Mouse (Mus musculus) fibroblast of lung, adult 2 months (primary cell): ENCODE results near the gene Dyx1c1.

Experiments used
- DNase-seq: peaks from one replicate; pipeline ENCODE4 v3.0.0-alpha.2; 2011; ENCODE audit warnings: low read depth

The Dyx1c1 gene

DNA sequence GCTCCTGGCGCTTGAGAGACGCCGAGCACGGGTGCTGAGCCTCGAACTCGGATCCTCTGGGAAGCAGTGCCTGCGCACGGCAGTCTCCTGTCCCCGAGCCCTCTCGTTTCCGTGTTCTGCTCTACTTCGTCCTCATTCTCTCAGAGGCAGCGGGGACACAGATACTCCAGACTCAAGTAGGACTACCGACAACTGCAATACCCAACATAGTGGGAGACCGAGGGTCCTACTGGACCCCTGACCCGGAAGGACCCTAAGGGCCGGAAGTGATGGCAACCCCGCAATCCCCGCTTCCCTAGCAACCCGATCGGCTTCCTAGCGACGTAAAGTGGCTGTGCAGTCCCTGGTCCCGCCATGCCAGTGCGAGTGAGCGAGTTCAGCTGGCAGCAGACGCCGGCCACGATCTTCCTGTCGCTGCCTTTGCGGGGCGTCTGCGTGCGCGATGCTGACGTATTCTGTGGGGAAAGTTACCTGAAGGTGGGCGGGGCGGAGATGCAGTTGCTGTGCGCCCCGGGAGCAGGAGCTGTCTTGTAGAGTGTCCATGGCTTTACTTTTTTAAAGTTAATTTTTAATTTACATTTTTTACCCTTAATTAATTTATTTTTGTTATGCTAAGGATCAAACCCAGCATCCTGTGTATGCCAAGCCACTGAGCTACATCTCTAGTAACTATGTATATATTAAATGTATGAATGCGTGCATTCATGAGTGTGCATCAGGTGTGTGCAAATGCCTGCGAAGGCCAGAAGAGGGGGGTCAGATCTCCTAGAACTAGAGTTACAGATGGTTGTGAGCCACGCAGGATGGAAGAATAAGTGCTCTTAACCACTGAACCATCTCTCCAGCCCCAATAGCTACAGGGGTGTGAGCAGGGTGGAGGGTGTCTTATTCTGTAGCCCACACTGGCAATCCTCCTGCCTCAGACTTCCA, at the start of gene Dyx1c1, which contains the start of gene Gm44503:
Gene Dyx1c1 (plus strand): TSS at position 265 of the 930 bp plus-strand sequence.
Gene Gm44503 (plus strand): TSS at position 332 of the 930 bp plus-strand sequence.
- peak; percentile 39 for DNase-seq

DNA sequence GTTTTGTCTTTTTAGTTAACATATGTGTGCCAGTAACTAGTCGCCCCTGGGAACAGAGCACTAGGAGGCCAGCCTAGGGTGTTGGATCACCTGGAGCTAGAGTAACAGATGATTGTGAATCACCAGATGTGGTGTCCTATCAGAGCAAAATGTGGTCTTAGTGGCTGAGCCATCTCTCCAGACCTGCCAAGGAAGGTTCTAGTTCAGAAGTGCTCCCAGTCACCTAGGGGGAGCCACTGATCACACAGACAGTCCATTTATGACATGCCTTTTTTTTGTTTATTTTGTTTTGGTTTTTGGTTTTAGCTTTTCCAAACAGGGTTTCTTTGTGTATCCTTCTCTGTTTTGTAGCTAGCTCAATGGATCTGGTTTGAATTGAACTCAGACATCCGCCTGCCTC, 47.2 kb upstream of the Dyx1c1 start:
- no peak for DNase-seq

DNA sequence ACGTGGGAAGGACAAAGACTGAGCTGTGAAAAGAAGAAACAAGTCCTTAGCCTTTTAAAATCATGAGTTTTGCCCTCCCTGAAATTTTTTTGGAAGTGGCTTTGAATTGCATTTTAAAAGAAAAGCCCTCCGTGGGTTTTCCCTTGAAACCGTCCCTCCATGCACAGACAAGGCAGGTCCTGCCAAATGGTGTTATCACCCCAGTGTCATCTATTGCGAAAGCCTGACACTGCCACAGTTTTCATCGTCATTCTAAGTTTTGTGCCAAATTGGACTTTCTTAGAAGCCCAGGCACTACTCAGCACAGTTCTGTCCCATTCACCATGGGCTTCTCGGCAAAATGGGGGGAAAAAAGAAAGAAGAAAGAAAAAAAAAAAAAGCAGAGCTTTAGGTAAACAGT, 45.0 kb upstream of the Dyx1c1 start:
- no peak for DNase-seq

DNA sequence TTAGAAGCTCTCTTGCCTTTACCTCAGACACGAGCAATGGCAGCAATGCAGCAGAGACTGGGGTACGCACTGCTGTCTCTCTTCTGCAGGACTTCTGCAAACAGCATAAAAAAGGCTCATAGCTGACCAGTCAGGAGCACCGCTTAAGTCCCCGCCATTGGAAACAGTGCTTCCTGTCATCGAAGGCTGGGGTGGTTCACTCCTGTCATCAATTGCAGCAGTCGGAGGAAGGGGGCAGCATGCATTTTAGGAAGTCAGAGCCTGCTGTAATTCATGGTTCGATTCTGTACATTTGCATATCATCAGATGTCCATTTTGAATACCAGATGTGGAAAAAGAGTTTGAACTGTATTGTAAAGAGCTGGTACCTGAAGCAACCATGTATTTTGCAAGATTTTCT, 42.9 kb upstream of the Dyx1c1 start:
- DNase-seq = no peak

DNA sequence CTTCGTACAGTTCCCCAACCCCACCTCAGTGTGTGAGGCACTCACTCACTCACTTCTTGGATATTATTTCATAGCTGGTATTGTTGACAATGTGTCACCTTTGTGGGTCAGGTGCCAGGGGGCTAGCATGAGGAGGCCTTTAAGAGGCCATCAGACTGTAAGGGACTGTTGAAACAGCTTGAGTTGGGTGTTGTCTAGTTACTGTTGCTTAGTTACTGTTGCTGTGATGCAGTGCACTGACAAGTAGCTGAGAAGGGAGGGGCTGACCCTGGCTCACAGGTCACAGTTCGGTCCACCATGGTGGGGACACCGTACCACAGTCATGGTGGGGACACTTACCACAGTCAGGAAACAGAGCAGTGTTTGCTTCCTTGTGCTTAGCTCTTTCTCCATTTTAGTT, 35.5 kb upstream of the Dyx1c1 start:
- DNase-seq = no peak

DNA sequence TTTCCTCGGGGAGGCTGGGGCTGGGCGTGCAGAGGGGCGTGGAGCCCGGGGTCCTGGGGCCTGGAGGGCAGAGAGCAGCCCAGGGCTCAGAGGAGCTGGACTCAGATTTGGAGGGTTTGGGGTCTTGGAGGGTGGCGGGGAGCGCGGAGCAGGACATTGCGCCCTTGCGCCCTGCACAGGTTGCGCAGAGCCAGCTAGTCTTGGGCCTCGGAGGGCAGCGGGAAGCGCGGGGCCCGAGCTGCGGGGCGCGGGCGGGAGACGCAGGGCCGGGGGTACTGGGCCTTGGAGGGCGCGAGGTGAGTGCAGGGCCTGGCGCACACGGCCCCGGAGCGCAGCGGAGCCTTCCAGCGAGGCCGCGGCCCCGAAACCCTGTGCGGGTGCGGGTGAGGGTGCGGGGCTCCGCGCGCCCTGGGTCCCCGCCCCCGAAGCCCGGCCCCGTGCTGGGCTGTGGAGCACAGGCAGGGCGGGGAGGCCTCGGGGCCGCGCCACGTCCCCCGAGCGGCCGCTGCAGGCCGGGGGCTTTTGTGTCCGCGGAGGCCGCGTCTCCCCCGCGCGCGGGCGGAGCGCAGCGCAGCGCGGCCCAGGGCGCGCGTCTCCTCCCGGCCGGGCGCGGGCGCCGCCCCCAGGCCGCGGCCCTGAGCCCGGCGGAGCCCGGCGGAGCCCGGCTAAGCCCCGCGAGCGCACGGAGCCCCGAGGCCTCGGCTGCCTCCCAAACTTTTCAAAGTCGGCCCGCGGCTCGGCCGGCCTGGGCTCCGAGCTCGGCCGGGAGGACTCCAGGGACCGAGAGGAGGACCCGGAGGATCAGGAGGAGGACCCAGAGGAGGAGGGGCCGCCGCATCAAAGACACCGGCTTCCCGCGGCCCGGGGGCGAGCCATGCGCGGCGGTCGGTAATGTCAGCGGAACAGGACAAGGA, 33.3 kb upstream of the Dyx1c1 start, which contains the start of gene Pygo1:
Gene Pygo1 (plus strand): TSS at position 625 of the 914 bp plus-strand sequence.
- no peak for DNase-seq

DNA sequence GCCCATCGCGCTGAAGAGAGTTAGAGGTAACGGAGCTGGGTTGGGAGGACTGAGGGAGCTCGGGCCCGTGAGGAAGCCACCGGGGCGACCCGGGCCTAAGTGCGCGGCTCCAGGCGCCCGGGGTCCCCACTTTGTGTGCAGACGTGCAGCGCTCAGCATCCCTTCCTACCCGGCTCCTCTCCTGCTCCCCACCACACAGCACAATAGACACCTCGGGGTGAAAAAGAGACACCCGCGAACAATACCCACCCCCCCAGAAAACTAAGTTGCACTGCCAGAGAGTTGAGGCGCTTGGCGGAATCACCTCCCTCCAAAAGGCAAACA, 32.7 kb upstream of the Dyx1c1 start:
- no peak for DNase-seq

DNA sequence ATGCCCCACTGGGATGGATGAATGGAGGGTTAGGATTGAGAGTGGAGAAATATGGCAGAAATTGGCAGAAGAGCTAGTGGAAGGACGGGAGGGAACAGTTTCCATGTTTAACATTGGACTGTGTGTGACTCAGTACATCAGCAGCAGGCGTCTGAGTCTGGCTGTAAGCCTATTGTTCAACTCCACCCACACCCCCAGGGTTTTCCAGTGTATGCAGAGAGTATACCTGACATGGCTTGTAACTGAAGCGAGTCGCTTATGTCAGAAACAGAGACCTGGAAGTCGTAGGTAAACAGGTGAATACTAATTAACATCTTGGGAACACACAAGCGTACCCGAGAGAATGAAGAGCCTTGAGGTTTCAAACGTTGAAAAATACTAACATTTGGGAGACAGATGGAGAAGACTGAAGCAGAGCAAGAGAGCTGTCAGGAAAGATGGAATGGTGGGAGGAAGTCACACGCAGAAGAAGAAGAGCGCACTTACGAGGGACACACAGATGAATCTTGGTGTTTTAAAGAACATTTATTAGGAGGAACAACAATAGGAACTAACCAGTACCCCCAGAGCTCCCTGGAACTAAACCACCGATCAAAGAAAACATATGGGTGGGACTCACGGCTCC, 27.3 kb upstream of the Dyx1c1 start:
- DNase-seq = no peak

DNA sequence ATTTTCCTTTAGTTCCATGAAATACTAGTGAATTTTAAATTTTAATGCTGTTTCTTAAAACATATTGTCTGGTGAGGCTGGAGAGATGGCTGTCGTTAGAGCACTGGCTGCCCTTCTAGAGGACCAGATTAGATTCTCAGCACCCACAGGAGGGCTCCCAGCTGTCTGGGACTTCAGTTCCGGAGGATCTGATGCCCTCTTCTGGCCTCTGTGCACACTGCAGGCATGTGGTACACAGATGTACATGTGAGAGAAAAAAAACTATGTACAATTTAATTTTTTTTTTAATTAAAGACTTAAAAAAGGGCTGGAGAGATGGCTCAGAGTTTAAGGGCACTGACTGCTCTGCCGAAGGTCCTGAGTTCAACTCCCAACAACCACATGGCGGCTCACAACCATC, 23.3 kb upstream of the Dyx1c1 start:
- DNase-seq = no peak

DNA sequence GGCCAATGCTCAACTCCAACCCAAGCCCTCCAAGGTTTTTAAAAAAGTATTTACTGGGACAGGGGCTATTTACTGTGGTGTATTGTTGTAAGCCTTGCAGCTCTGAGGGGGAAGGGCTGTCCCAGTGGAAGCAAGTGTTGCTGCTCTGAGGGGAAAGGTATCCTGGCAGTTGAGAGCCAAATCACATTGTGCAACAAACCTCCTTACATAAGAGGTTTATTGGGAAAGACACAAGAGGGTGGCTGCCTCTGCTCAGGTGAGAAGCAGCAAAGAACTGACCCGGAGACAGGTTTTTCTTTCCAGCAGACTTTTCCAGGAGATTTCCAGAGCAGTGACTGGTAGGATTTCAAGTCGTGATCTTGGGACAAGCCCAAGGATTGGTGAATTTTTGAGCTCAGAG, 22.3 kb upstream of the Dyx1c1 start:
- no peak for DNase-seq

DNA sequence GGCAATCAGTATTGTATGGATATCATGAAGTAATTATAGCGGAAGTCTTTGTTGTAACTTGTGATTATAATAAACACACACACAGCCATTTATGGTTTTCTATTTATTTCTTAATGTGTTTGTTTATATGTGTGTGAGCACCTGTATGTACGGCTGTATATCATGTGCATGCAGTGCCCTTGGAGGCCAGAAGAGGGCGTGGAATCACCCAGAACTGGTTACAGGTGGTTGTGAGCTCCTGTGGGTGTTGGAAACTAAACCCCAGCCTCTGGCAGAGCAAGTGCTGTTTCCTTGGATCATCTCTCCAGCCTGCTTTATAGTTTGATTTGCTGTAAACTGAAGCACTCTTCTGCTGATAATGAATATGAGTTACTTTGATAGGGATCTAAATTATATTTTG, 15.2 kb upstream of the Dyx1c1 start:
- no peak for DNase-seq

DNA sequence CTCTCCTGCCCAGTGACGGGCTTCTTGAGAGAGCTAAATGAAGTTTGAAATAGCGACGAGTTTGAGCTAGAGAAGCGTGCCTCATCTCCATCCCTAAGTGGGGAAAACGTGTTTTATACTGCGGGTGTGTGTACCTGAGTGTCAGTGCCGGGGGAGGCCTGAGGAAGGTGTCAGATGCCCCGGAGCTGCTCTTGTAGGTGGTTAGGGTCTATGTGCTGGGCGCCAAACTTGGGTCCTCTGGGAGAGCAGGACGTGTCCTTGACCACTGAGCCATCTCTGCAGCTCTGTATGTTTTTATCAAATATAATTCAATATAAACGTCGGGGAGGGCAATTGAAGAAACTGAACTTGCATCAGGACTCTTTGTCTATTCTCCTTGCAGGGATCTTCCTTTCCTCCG, 14.3 kb upstream of the Dyx1c1 start:
- DNase-seq = no peak

DNA sequence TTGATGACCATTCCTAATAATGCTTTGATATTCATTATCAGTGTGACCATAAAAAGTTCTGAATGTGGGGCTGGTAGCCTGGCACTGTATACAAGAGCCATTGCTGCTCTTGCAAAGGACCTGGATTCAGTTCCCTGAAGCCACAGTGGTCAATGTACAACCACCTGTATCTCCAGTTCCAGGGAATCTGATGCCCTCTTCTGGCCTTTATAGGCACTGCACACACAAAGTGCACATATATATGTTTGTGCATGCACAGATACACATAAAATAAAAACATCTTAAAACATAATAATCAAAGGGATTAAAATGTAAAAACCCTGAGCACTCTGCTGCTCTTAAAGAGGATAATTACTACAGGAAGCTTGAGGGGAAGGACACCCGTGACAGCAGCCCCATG, 11.6 kb upstream of the Dyx1c1 start:
- DNase-seq = no peak

DNA sequence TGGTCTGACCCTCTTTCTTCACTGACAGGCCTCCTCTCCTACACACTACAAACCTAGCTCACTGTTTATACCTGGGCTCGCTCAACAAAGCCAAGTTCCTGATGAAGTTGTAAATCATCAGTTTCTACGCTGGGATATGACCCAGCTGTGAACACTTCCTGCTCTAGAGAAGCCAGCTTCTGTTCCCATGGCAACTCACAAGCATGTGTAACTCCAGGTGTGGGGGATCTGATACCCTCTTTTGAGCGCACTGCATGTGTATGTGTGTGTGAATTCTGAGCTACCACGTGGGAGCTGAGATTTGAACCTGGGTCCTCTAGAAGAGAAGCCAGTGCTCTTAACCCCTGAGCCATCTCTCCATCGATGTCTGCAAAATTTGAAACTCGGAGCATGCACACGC, 9.0 kb upstream of the Dyx1c1 start:
- DNase-seq = no peak

DNA sequence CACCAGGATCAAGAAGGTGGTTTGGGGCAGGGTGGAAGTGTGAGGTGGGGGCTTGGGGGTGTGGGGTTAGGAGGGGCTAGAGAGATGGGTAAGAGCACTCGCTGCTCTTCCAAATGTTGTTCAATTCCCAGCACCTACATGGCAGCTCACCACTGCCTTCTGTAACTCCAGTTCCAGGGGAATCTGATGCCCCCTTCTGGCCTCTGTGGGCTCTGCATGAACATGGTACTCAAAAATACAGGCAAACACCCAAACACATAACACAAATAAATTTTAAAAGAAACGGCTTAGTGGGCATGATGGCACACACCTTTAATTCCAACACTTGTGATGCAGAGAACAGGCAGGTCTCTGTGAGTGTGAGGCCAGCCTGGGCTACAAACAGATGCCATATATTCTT, 3.8 kb upstream of the Dyx1c1 start:
- DNase-seq = no peak

DNA sequence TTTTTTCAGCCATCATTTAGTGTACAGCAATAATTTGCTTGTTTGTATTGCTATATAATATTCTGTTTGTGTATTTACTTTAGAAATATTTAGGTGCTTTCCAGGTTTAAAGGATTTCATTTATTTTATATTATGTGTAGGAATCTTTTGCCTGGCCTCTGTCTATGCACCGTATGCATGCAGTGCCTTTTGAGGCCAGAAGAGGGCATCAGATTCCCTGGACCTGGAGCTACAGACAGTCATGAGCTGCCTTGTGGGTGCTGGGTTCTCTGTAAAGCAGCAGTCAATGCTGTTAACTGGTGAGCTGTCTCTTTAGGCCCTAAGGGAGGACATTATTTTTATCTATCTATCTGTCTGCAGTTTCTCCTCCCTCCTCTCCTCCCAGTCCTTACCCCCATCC, 3.0 kb upstream of the Dyx1c1 start:
- DNase-seq = no peak

DNA sequence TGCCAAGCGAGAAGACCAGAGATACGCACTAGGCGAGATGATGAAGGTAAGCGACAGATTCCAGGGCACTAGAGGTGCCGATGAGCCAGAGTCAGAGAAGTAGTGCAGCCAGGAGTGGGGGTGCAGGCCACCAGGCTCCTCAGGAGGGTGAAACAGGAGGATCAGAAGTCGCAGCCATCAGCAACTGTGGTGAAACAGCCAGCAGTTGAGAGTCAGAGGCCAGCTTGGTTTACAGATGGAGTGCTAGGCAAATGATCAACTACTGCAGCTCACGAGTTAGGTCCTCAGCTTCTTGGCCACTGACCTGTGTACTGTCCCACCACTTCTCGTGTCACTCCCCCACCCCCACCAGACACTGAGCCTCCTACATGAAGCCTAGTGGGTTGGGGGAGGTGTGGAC, 2.8 kb downstream of the Dyx1c1 start:
- DNase-seq = no peak

DNA sequence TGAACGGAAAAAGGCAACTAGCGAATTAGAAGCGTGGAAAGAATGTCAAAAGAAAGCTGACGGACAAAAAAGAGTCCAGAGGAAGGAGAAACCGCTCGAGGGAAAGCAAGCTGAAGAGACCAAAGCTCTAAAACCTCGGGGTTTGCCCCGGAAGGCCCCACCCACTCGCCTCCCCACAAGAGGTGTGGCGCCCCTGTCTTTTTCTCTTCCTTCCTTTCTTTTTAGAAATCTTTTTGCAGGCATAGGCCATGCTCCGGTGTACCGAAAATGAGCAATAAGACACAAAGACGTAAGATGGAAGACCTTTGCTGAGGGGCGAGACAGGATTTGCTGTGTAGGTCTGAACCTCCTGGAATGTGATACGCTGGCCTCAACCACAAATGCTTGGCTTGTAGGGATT, 3.4 kb downstream of the Dyx1c1 start:
- DNase-seq = no peak

DNA sequence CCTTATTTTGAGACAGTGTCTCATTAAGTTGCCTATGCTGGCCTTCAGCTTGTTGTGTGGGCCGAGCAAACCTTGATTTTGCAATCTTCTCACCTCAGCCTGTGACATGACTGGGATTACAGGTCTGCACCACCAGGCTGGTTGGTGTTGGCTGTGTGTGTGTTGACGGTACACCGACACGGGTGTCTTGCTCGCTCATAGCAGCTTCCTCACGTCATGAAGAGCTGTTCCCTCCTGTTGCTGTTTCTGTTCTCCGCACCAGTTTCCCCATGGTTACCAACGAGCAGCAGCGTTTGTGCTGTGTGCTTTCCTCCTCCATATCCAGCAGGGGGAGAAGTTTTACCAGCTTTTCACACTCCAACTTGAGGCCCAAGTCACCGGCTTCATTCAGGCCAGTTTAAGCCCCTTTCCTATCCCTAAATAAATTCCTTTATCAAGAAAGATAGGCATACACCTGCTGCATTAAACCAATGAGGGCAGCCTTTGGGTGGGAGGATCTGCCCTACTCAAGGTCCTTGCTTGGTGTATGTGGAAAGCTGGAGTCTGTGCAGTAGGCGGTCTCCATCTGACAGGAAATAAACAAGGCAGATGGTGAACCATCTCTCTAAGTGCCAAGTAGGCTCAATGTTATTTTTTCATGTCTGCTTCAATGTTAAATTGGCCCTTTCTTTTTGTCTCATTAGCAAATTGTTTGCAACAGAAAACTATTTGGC, 9.9 kb downstream of the Dyx1c1 start:
- peak; percentile 35 for DNase-seq

DNA sequence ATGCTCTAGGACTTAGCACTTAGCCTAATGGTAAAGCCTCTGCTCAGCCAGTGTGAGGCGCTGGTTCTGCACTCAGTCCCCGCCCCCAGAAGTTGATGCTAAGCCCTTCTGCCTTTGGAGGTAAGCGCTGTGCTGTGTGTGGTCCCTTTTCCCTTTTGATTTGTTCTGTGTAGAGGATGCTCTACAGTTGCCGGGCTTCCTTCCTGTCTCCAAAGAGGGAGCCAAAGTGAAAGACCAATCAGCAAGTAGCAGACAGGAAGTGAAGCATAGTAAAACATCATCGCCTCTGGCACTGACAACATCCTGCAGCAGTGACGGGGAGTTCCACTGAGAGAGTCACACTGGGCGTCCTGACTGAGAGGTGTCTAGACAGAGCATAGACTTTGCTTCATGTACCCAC, 11.3 kb downstream of the Dyx1c1 start:
- DNase-seq = no peak

DNA sequence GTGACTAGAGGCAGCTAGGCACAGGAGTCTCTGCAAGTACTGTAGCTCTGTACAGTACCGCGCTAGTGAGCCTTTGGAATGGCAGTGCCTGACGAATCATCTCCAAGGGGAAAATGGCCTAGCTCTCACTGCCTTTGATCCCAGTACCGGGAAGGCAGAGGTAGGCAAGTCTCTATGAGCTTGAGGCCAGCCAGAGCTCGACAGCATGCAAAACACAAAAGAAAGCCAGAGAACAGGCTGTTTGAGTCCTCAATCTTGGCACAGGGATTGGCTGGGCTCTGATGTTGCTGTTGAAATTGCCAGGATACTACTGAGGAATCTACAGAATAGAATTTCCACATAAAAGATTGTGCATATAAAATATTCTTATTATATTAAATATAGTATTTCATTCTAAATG, 13.8 kb downstream of the Dyx1c1 start:
- no peak for DNase-seq

DNA sequence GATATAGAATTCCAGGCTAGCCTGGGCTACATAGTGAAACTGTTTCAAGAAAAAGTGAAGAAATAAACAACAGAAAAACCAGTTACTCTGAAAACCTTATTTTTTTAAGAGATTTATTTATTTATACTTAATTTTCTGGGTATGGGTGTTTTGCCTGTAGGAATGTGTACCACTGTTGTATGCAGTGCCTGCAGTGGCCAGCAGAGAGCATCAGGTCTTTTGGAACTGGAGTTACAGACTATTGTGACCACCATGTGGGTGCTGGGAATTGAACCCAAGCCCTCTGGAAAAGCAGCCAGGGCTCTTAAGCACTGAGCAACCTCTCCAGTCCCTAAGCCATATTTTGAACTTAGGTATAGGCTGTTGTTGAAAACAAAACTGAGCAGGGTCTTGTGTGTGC, 14.4 kb downstream of the Dyx1c1 start:
- DNase-seq = no peak
